Mouse (Mus musculus): ENCODE measurements around the gene Cd209d. TPM values are rescaled to one million over a fixed set of nuclear protein-coding genes. Genes with fewer than 3 reads are reported as not detected.

The Cd209d gene
- polyA plus RNA-seq (2012; ENCODE audit: low replicate concordance), result not detected in 2 replicates

DNA sequence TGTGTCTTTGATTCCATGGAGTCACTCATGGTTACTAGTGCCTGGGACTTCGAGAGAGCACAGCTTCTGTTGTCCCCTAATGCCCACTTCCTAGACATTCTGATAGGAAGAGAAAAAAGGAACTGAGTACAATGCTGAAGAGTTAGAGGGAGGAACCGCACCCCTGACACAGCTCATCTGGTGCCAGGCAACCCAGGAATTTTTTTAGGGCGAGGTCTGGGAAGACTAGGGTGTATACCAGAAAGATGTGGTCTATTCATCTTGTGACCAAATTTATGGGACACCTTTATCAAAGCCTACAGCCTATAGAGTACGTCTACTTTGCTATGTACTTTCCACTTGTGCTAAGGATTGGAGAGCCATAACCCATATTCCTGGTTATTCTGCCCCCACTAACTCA is at the start of gene Cd209d:
TSS of gene Cd209d (minus strand) at position 101 of the 400 bp plus-strand sequence.

DNA sequence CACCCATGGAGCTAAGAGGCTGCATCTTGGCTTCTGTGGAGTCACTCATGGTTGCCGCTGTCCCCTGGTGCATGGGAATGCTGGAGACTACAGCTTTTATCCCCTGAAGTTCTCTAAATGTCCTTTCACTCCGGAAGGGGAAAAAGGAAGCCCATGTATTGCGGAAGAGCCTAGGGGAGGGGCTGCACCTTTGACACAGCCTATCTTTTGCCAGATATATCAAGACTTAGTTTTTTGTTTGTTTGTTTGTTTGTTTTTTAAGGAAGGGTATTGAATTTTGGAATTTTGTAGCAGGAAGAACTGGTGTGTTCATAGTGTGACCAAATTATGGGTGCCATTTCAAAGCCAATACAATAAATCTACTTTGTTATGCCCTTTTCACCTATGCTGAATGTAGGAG is 48.4 kb upstream of the Cd209d start, which contains the start of gene Cd209b:
TSS of gene Cd209b (minus strand) at position 101 of the 400 bp plus-strand sequence.

DNA sequence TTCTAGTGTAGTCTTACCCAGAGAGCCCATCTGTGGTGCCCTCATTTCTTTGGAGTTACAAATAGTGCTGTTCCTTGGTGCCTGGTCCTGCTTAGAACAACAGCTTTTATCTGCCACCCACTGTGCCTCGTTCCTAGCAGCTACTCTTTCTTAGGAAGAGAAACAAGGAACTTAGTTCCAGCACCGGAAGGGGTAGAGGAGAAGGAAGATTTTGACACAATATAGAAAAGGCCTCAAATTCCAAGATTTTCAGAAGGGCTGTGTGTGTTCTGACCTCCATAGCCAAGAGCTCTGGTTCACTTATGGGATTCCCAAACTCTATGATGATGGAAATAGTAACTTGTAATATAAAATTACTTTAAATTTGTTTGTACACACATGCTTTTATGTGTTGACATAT is 24.1 kb downstream of the Cd209d start, which contains the start of gene Cd209e:
TSS of gene Cd209e (minus strand) at position 101 of the 400 bp plus-strand sequence.

Other genes starting within 250 kb of the Cd209d start
- 95.4 and 315 TPM in 2 replicates for gene Stxbp2, start 247.6 kb downstream of the Cd209d start, polyA plus RNA-seq (2012; ENCODE audit: low replicate concordance)
- gene Retn, start 222.8 kb downstream of the Cd209d start, polyA plus RNA-seq (2012; ENCODE audit: low replicate concordance), result not detected in 2 replicates
- 0.11 and 0.24 TPM in 2 replicates for gene Mcemp1, start 212.8 kb downstream of the Cd209d start, polyA plus RNA-seq (2012; ENCODE audit: low replicate concordance)
- not detected in 2 replicates for gene Fcor, start 206.2 kb downstream of the Cd209d start, polyA plus RNA-seq (2012; ENCODE audit: low replicate concordance)
- gene Trappc5, start 202.3 kb downstream of the Cd209d start, polyA plus RNA-seq (2012; ENCODE audit: low replicate concordance), result 10.8 and 16.4 TPM in 2 replicates
- gene Fcer2a, start 184.4 kb downstream of the Cd209d start, polyA plus RNA-seq (2012; ENCODE audit: low replicate concordance), result 5.4 and 22.4 TPM in 2 replicates
- gene Clec4g, start 157.9 kb downstream of the Cd209d start, polyA plus RNA-seq (2012; ENCODE audit: low replicate concordance), result 0.17 TPM in 1 of 2 replicates, not detected in the other
- gene Cd209a, start 129.6 kb downstream of the Cd209d start, polyA plus RNA-seq (2012; ENCODE audit: low replicate concordance), result 0.44 and 0.52 TPM in 2 replicates
- gene Cd209e, start 24.2 kb downstream of the Cd209d start, polyA plus RNA-seq (2012; ENCODE audit: low replicate concordance), result not detected in 2 replicates
- gene Cd209b, start 48.3 kb upstream of the Cd209d start, polyA plus RNA-seq (2012; ENCODE audit: low replicate concordance), result not detected in 2 replicates
- gene Cd209c, start 76.2 kb upstream of the Cd209d start, polyA plus RNA-seq (2012; ENCODE audit: low replicate concordance), result not detected in 2 replicates
- gene Cd209f, start 227.3 kb upstream of the Cd209d start, polyA plus RNA-seq (2012; ENCODE audit: low replicate concordance), result not detected in 2 replicates

Measured in leukemia stem cell, adult 10-12 weeks (primary cell).